Mouse (Mus musculus) forebrain, embryonic 11.5 days (tissue): ENCODE results near the gene Rapgef2. TPM values are rescaled to one million over a fixed set of nuclear protein-coding genes. Genes with fewer than 3 reads are reported as not detected.

Source experiments
- ATAC-seq: fragments of 200-750 bp; cut with Nextera tagmentation; replicated peaks from 2 replicates; pipeline ENCODE4 v1.8.0; 2017; ENCODE audit warnings: moderate TSS enrichment; ENCODE audit not compliant: low FRiP score
- DNase-seq: peaks from one replicate; pipeline ENCODE4 v3.0.0-alpha.2; 2017; ENCODE audit warnings: low spot score
- H3K27ac ChIP-seq: fragments of 300-500 bp; sonication (generic); 2 replicates; pipeline ENCODE4 v1.5.1; 2014; ENCODE audit warnings: low read depth, low read length
- H3K27me3 ChIP-seq: fragments of 300-500 bp; sonication (generic); 2 replicates; pipeline ENCODE4 v1.6.1; 2014; ENCODE audit warnings: mild to moderate bottlenecking, low read length, mixed read lengths; ENCODE audit not compliant: control insufficient read depth, insufficient read depth
- H3K36me3 ChIP-seq: fragments of 300-500 bp; sonication (generic); 2 replicates; pipeline ENCODE4 v1.6.1; 2014; ENCODE audit warnings: mild to moderate bottlenecking, low read length, moderate library complexity, mixed read lengths; ENCODE audit not compliant: control insufficient read depth, insufficient read depth
- H3K4me1 ChIP-seq: fragments of 300-500 bp; sonication (generic); replicated peaks from 2 replicates; pipeline ENCODE4 v1.6.1; 2014; ENCODE audit warnings: low read length, mixed read lengths; ENCODE audit not compliant: control insufficient read depth, insufficient read depth
- H3K4me2 ChIP-seq: fragments of 300-500 bp; sonication (generic); 2 replicates; pipeline ENCODE4 v1.6.1; 2014; ENCODE audit warnings: low read depth, mild to moderate bottlenecking, low read length, moderate library complexity, mixed read lengths; ENCODE audit not compliant: severe bottlenecking
- H3K4me3 ChIP-seq: fragments of 300-500 bp; sonication (generic); 2 replicates; pipeline ENCODE4 v1.5.1; 2014; ENCODE audit warnings: low read depth, low read length
- H3K9ac ChIP-seq: fragments of 300-500 bp; sonication (generic); 2 replicates; pipeline ENCODE4 v1.6.1; 2014; ENCODE audit warnings: low read length
- H3K9me3 ChIP-seq: fragments of 300-500 bp; sonication (generic); 2 replicates; pipeline ENCODE4 v1.6.1; 2016; ENCODE audit warnings: low read length, mixed read lengths; ENCODE audit not compliant: control insufficient read depth
- WGBS: fragments of 180-500 bp; shearing (Covaris S2); extraction: QIAGEN DNeasy Blood & Tissue Kit; methylation state at CpG from one replicate; pipeline ENCODE4 v1.1.7; 2014; 5-methylcytosine and 5-hydroxymethylcytosine counted together
- polyA plus RNA-seq: library from polyadenylated mRNA; unstranded; fragments of >200 nt; fragmentation: Nextera tagmentation; extraction: Ambion mirVana; gene quantifications from 2 replicates; pipeline ENCODE4 v1.2.1, GENCODE M21; 2014

The Rapgef2 gene
- polyA plus RNA-seq, 1 experiment from 2014 or later: 8.5 TPM

GRCm38 (mm10) chr3:79308605-79309004, 22.3 kb upstream of the Rapgef2 start:
- 87% methylated on average over 4 of the region's 4 CpGs for WGBS

GRCm38 (mm10) chr3:79299401-79299800, 13.1 kb upstream of the Rapgef2 start:
- H3K9ac ChIP-seq: no peak overlapping the region
- WGBS: 91% methylated on average over 15 of the region's 15 CpGs
- DNase-seq (no peak), ATAC-seq (no peak)
- H3K9me3 ChIP-seq: no peaks in the 10 kb centered on the region
- H3K4me2 ChIP-seq: no peak overlapping the region
- no peak overlapping the region for H3K4me3 ChIP-seq
- H3K27ac ChIP-seq: no peak overlapping the region
- H3K36me3 ChIP-seq: no peaks in the 10 kb centered on the region
- no peaks in the 10 kb centered on the region for H3K4me1 ChIP-seq
- no peaks in the 10 kb centered on the region for H3K27me3 ChIP-seq

More at GRCm38 (mm10) chr3:79308605-79309004, 22.3 kb upstream of the Rapgef2 start:
- no peak overlapping the region for H3K4me2 ChIP-seq
- no peaks in the 10 kb centered on the region for H3K36me3 ChIP-seq
- no peak overlapping the region for H3K4me3 ChIP-seq
- DNase-seq: no peak
- H3K27ac ChIP-seq: no peak overlapping the region
- H3K9me3 ChIP-seq: no peaks in the 10 kb centered on the region
- H3K9ac ChIP-seq: no peak overlapping the region
- H3K4me1 ChIP-seq: no peaks in the 10 kb centered on the region
- no peaks in the 10 kb centered on the region for H3K27me3 ChIP-seq
- ATAC-seq: no peak

GRCm38 (mm10) chr3:79297281-79297680, 11.0 kb upstream of the Rapgef2 start:
- Histone ChIP-seq H3K4me2 (no peak overlapping the region), H3K9me3 (no peaks in the 10 kb centered on the region), H3K36me3 (no peaks in the 10 kb centered on the region), H3K4me3 (no peak overlapping the region), H3K9ac (no peak overlapping the region), H3K27ac (no peak overlapping the region), H3K4me1 (no peaks in the 10 kb centered on the region), H3K27me3 (no peaks in the 10 kb centered on the region)
- DNase-seq: no peak
- WGBS: 84% methylated on average over 4 of the region's 4 CpGs
- ATAC-seq: no peak

GRCm38 (mm10) chr3:79296586-79296985, 10.3 kb upstream of the Rapgef2 start:
- 70% methylated on average over 3 of the region's 3 CpGs for WGBS

GRCm38 (mm10) chr3:79296049-79296448, 9.7 kb upstream of the Rapgef2 start:
- no peaks in the 10 kb centered on the region for H3K36me3 ChIP-seq
- no peak overlapping the region for H3K4me2 ChIP-seq
- no peak overlapping the region for H3K9ac ChIP-seq
- no peak overlapping the region for H3K27ac ChIP-seq
- H3K27me3 ChIP-seq: no peaks in the 10 kb centered on the region
- no peak for DNase-seq
- H3K4me1 ChIP-seq: no peaks in the 10 kb centered on the region
- ATAC-seq: no peak
- no peak overlapping the region for H3K4me3 ChIP-seq
- WGBS: 72% methylated on average over 5 of the region's 5 CpGs
- no peaks in the 10 kb centered on the region for H3K9me3 ChIP-seq

More at GRCm38 (mm10) chr3:79296586-79296985, 10.3 kb upstream of the Rapgef2 start:
- Histone ChIP-seq H3K9ac (no peak overlapping the region), H3K36me3 (no peaks in the 10 kb centered on the region), H3K4me3 (no peak overlapping the region), H3K27me3 (no peaks in the 10 kb centered on the region), H3K4me2 (no peak overlapping the region), H3K9me3 (no peaks in the 10 kb centered on the region), H3K27ac (no peak overlapping the region), H3K4me1 (no peaks in the 10 kb centered on the region)
- no peak for DNase-seq
- no peak for ATAC-seq

- Histone ChIP-seq H3K4me3 (no peak overlapping the region), H3K27me3 (no peaks in the 10 kb centered on the region), H3K4me2 (no peak overlapping the region), H3K4me1 (no peaks in the 10 kb centered on the region), H3K36me3 (no peaks in the 10 kb centered on the region), H3K9ac (no peak overlapping the region), H3K27ac (no peak overlapping the region), H3K9me3 (no peaks in the 10 kb centered on the region)
- DNase-seq: no peak
- 89% methylated on average over 3 of the region's 3 CpGs for WGBS
- ATAC-seq: no peak
Observed at GRCm38 (mm10) chr3:79294701-79295100, 8.4 kb upstream of the Rapgef2 start.

GRCm38 (mm10) chr3:79293023-79293422, 6.7 kb upstream of the Rapgef2 start:
- DNase-seq: no peak
- no peak for ATAC-seq
- WGBS: 70% methylated on average over 4 of the region's 4 CpGs

GRCm38 (mm10) chr3:79289050-79289449, 2.7 kb upstream of the Rapgef2 start:
- 80% methylated on average over 3 of the region's 3 CpGs for WGBS
- DNase-seq (no peak), ATAC-seq (no peak)
- Histone ChIP-seq H3K4me3 (no peak overlapping the region), H3K9ac (no peak overlapping the region), H3K27ac (no peak overlapping the region), H3K4me1 (no peaks in the 10 kb centered on the region; the same call in 1 of the 2 replicates), H3K27me3 (peaks cover 7% of the 10 kb centered on the region; the same call in 1 of the 2 replicates), H3K4me2 (no peak overlapping the region), H3K9me3 (no peaks in the 10 kb centered on the region), H3K36me3 (no peaks in the 10 kb centered on the region)

More at GRCm38 (mm10) chr3:79293023-79293422, 6.7 kb upstream of the Rapgef2 start:
- Histone ChIP-seq H3K9ac (no peak overlapping the region), H3K9me3 (no peaks in the 10 kb centered on the region), H3K4me2 (no peak overlapping the region), H3K4me3 (no peak overlapping the region), H3K27ac (no peak overlapping the region), H3K4me1 (no peaks in the 10 kb centered on the region), H3K36me3 (no peaks in the 10 kb centered on the region), H3K27me3 (peaks cover 7% of the 10 kb centered on the region; the same call in 1 of the 2 replicates)

- peak overlapping the region; percentile 74 for H3K4me2 ChIP-seq
- no peak for ATAC-seq
- H3K4me3 ChIP-seq: peak overlapping the region; percentile 68
- H3K27ac ChIP-seq: no peak overlapping the region
- no peaks in the 10 kb centered on the region for H3K9me3 ChIP-seq
- 16% methylated on average over 17 of the region's 17 CpGs for WGBS
- H3K4me1 ChIP-seq: peaks cover 3% of the 10 kb centered on the region; the same call in 1 of the 2 replicates
- H3K9ac ChIP-seq: peak overlapping the region; percentile 83
- DNase-seq: no peak
- H3K27me3 ChIP-seq: peaks cover 7% of the 10 kb centered on the region; the same call in 1 of the 2 replicates
- H3K36me3 ChIP-seq: no peaks in the 10 kb centered on the region
Observed at GRCm38 (mm10) chr3:79287699-79288458, 1.6 kb upstream of the Rapgef2 start.
